Mouse (Mus musculus): ENCODE results near the gene Ino80d.

DNA sequence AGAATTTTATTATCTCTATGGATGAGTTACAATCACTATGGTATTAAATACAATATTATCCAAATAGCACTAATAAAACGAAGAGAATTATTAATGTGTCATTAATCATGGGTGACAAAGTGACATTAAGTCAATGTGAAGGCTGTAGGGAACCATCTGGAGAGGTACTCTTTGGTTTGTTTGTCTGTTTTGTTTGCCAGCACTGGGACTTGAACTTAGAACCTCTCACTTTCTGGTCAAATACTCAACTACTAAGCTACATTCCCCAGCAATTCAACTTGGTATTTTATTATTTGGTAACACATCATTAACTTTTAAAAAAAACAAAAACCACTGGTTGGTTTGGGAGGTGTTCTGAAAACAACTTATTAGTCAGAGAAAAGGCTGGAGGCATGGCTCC is 43.1 kb downstream of the Ino80d start:
- no peak for TF ChIP-seq POLR2A (IDR thresholded peaks at IDR 0.05; ENCODE audit: insufficient read depth, low read depth, low read length)
- no peak for TF ChIP-seq CTCF (IDR thresholded peaks at IDR 0.05)
- TF ChIP-seq EP300 (IDR thresholded peaks at IDR 0.05; ENCODE audit: insufficient read depth, low read depth, low read length), result no peak

Data from heart, adult 2 months (tissue).